Mouse (Mus musculus): Measurements from ENCODE around the gene Nin.

DNA sequence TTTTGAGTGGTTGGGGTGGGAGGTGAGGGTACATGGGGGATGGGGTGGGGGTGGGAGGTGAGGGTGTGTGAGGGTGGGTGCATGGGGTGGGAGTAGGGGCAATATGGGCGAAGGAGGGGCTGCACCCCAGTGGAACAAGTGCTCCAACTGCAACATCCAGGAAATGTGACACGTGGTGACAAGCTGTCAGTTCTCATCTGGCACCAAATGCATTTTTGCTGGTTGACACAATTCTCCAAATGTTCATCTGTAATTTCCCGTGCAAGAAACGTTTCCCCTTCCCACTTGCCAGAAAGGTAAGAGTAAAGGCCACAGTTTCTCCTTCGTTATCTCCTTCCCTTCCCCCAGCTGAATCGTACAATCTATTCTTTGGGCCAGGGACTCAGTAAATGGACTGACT, 7.6 kb downstream of the Nin start:
- TF ChIP-seq CTCF (IDR thresholded peaks at IDR 0.05 in 2 of 3, conservative IDR thresholded peaks at IDR 0.05 in 1 of 3; ENCODE audit: control insufficient read depth in 1 of 3, insufficient read depth in 1 of 3, low read depth in 2 of 3, low read length in 3 of 3, poor library complexity in 1 of 3, severe bottlenecking in 1 of 3) (no peak), MAX (IDR thresholded peaks at IDR 0.05; ENCODE audit: low read length) (no peak), POLR2A (IDR thresholded peaks at IDR 0.05; ENCODE audit: control insufficient read depth in 1 of 2, insufficient read depth in 1 of 2, low read depth in 1 of 2, low read length in 2 of 2, poor library complexity in 1 of 2) (no peak), ELF1 (IDR thresholded peaks at IDR 0.05; ENCODE audit: low read depth, low read length) (no peak), UBTF (IDR thresholded peaks at IDR 0.05; ENCODE audit: borderline replicate concordance, insufficient read depth, low read depth, low read length) (no peak)

All from MEL (cell line).